Mouse (Mus musculus): ENCODE results near the gene Cep72.
A peak's percentile ranks its signal among the peaks of the same experiment; 100 is the strongest.
"Not testable (repeated sequence)": the region's sequence is repeated elsewhere in the genome, so short reads cannot be mapped to it uniquely, and the experiment has no call there.

Gene Cep72

DNA sequence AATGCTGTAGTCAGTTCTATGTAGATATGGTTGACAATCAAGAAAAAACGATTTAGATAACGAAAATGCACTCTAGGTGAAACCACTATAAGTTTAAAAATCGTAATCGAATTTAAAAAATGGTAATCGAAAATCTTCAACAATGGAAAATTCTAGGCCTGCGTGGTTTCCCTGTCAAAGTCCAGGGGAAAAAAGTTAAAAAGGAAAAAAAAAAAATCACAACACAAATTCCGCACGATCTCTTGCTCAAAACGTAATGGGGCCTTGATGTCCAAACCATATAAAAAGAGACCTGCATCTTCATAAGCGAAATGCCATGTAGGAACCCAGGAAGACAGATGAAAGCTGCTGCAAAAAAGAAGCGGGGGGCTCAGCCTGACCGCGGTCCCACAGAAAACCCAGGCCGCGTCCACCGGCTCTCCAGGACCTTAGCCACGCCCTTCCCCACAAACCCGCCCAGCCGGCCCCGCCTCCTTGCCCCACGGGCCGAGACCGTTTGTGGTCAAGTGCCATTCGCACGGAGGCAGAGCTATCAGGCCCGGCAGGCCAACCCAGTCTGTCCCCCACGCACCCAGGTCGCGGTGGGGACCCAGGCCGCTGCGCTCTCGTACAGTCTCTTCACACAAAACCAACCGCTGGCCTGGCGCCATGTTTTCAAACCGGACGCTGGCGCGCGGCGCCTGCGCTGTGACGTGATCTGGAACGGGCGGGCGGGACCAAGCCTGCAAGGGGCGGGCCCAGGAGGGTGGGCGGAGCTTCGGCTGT is at the start of gene Cep72:
Gene Cep72, minus strand, starts transcription at position 687 of the 765 bp plus-strand sequence.
- peak; percentile 98 for DNase-seq

DNA sequence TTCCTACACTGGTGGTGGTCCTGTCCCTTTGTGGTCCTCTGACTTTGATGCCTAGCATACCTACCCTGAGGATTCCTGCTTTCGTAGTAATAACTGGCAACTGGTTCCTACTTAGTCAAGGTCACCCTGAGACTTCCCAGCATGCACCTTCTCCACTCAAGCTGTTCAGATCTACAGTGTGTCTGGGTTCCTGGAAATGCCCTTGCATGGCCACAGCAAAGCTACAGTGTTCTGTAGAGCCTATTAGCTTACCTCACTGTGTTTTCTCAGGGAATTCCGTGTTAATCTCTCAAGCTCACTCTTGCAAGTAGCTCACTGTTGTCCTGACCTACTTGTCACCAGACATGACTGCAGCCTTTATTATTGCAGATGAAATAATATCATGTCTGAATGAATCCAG is 45.3 kb upstream of the Cep72 start:
- peak; percentile 79 for DNase-seq

DNA sequence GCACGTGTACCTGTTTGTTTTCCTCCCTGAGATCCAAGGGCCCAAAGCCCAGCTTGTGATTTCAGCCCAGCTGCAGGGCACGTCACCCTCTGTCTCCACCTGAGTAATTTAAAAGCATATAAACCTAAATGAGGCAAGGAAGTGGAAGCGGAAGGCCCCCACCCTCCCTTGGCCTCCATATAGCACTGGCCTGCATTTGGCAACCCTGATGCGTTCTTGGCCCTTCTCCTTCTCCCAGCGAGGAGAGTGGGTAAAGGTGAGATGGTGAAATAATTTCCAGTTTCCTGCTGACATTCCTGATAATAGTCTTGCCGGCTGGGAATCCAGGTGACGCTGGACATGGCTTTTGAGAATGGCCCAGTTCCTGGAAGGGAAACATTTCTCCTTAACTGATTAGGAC is 42.3 kb upstream of the Cep72 start:
- peak; percentile 80 for DNase-seq

- DNase-seq, result peak; percentile 57
Measured at GRCm38 (mm10) chr13:74102831-74103582, 40.9 kb upstream of the Cep72 start.

GRCm38 (mm10) chr13:74102108-74102830 is 40.2 kb upstream of the Cep72 start:
- peak; percentile 81 for DNase-seq

DNA sequence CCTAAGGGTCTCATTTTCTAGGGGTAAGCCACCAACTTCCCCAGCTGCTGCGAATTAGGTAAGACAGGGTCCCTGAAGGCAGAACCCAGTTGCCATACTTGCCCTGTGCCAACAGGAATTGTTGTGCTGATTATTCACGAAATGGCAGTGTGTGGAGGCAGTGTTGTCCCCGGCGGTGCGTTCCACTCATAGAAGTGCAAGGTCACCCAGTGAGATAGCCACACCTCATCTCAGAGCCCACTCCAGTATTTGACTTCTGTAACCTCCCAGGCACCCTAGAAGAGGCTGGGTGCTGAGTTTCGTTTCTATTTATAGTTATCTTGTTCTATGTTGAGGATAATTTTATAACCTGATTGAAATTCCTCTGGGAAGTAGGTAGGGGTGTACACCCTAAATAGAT is 36.8 kb upstream of the Cep72 start:
- DNase-seq, result peak; percentile 91

- peak; percentile 84 for DNase-seq
Measured at GRCm38 (mm10) chr13:74096715-74097363, 34.7 kb upstream of the Cep72 start.

DNA sequence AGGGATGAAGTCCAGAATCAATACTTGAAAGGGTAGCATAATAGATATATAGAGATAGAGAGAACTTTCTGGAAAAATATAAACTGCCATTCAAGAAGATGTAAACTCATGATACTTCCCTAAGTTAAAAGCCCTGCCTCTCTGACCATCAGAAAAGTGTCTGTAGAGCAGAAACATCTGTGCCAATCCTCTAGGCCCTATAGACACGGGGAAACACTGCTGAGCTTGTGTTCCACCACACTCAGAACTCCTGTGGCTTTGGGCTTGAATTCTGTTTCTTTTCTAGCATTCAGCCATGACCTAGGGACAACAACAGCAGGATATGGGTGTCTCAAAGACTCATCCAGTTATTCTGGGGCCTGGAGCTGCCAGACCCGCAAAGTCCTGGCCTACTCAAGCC is 33.8 kb upstream of the Cep72 start:
- peak; percentile 37 for DNase-seq

GRCm38 (mm10) chr13:74090265-74090664 is 28.2 kb upstream of the Cep72 start:
- peak; percentile 76 for DNase-seq

DNA sequence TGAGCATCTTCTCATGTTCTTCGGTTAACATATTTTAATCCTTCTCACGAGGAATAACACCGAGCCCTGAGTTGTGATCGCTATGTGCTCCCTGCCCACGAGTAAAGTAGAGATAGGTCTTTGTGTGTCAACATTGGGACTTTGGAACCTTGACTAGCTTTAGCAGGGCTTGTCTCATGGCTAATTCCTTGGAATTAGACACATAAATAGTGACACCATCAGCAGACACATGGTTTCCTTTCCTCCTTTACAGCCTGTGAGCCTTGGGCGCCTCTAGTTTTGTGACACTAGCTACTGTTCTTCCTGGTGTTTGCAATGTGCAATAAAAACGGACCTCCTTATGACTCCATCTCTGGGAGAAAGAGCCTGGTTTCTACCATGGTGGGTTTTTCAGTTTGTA is 11.3 kb upstream of the Cep72 start:
- DNase-seq, result peak; percentile 21

GRCm38 (mm10) chr13:74071714-74072113 is 9.6 kb upstream of the Cep72 start:
- DNase-seq, result no peak

DNA sequence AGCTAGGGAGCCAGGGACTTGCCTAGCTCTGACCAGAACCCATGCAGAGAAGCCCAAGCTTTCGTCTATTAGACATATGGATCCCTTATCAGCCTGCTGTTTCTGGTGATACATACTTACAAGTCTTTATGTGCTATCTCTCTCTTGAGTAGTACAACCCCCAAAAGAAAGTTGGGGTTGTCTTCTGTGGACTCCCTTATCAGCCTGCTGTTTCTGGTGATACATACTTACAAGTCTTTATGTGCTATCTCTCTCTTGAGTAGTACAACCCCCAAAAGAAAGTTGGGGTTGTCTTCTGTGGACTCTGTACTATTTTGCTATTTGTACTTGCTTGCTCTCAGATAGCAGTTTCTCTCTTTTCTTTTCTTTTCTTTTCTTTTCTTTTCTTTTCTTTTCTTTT is 9.1 kb upstream of the Cep72 start:
- DNase-seq, result not testable (repeated sequence)

- DNase-seq, result peak; percentile 76
Measured at GRCm38 (mm10) chr13:74066576-74066975, 4.5 kb upstream of the Cep72 start.

GRCm38 (mm10) chr13:74063340-74064050 is 1.4 kb upstream of the Cep72 start:
- peak; percentile 84 for DNase-seq

DNA sequence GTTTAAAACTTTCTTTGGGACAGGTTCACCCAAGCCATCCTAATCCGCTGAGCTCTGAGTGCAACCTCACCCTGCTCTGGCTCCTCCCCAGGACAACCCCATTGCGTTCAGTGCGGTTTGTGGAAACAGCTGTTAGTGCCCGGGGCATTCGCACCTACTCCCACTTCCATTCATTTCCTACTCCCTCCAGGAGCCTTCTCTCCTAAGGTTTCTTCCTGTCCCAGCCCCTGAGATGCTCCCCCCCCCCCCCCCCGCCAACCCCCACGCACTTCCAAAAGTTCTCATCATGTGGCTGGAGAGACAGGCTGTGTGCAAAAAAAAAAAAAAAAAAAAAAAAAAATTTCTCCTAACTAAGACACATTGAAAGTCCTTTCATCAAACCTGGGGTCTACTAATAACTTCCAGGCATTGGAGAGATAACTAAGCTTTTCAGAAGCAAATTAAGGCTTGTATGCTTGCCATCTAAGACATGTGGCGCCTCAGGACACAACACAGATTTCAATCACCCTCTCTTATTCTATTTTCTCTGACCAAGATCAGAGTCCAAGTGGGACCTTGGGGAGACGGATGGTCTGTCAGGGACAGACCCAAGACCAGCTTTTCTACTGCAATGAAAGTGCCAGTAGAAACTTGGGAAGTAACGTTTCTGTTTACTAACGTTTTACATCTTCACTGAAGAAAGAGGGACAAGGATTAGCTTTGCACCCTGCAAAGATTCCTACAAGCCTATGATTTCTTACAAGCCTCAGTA is 454 bp upstream of the Cep72 start:
- DNase-seq, result peak; percentile 71

DNA sequence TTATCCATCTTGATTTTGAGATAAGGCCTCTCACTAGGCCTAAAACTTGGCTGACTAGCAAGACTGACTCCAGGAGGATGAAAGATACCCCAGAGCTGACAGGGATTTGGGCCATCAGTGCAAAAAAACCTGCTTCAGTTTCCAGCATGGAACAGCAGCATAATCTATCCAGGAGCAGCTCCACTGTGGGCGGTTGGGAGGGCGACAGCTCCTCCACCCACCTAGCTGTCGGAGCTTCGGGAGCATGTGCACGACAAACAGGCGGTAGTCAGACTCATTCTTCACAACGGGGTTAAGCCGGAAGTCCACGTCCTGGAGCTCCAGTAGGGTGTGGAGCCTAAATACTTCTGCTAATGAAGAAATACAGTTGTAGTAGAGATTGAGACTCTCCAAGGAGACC is 4.0 kb downstream of the Cep72 start:
- peak; percentile 76 for DNase-seq

DNA sequence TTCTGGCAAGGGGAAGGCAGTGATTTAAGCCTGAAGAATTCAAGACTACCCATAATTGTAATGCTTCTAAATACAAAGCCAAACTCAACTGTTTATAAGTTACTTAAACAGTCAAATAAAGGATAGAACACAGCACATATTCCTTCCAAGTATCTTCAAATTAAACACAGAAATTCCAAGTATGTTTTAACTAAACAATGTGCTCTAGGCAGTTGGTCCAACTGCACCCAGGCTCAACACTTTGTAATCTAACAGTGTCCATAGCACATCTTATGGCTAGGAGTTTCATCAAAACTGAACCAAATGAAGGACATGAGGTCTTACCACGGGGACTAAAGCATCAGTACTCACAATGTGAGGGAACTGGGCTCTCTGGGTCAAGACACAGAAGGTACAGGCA is 5.9 kb downstream of the Cep72 start:
- no peak for DNase-seq

- no peak for DNase-seq
Measured at GRCm38 (mm10) chr13:74039926-74040325, 22.2 kb downstream of the Cep72 start.

DNA sequence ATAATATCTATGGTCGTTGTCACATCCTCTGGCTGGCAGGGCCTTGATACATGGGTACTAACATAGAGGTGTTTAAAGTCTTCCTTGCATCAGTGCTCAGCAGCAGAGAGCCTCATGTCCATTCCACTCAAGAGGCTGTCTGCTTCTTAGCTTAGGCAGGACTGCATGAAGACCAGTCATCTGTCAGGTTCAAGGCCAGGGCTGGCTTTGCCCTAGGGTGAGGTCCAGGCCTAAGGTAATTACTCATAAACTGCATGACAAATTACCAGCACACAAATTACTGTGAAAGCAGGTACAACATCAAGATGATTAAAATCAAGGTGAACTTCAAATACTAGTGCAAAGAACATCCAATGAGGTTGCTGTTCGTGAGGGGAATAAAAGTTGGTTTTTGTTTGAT is 26.3 kb downstream of the Cep72 start:
- DNase-seq, result no peak

DNA sequence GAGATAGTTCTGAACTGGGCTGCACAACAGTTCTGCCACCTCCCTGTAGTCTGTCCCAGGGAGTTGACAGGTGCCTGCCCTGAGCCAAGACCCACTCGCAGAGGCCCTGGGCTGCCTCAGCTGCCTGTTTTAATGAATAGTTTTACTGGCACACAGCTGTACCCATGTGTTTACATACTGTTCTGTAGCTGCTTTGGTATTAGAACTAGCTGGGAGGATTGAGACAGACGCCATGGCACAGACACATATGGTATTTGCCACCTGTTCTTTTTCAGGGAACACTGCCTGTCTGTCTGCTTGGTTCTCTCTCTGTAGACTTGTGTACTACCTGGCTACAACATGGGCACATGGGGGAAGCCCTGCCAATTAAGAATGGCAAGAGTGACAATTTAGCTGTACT is 27.3 kb downstream of the Cep72 start:
- DNase-seq, result no peak

- DNase-seq, result no peak
Measured at GRCm38 (mm10) chr13:74031133-74031532, 31.0 kb downstream of the Cep72 start.

DNA sequence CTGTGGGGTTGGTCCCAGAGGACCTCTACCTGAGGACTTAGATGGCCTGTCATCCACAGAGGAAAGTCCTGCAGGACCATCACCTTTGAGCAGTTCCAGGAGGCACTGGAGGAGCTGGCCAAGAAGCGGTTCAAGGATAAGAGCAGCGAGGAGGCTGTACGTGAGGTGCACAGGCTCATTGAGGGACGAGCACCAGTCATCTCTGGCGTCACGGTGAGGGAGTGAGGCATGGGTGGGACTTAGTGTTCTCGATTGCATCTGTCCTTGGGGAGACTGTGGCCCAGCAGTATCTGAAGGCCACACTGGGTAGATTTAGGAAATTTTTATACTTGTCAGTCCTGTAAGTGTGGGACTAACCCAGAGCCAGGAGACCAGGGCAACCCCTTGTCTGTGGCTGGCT is 31.4 kb downstream of the Cep72 start:
- no peak for DNase-seq

All from heart, adult 11 months (tissue).